Comparison of ENCODE assay signal across 12 mouse cellular contexts in genomic region chr19:56940507-56940906, GRCm38 (mm10).
DNase-seq lines count a peak whose midpoint lies in the region; ATAC-seq and TF ChIP-seq lines count a peak whose summit lies in the region.
"Had no signal": no experiment of that assay in that cellular context is flagged by ENCODE, and none has a peak within 500 bp of the region (broad histone marks: within the 10 kb centered on the region; RNA-seq: fewer than 3 reads in every experiment).

No protein-coding gene starts in this region.

- no peak overlapping the region for H3K9ac ChIP-seq in hindbrain, postnatal 0 days (replicated peaks; ENCODE audit: low read length)
- H3K9ac ChIP-seq in hindbrain, embryonic 11.5 days (ENCODE audit: low read depth, low read length): no peak overlapping the region
- H3K9ac ChIP-seq: liver, embryonic 14.5 days; stomach, embryonic 15.5 days had no signal

- no peak for TF ChIP-seq CTCF in hindbrain, postnatal 0 days (IDR thresholded peaks at IDR 0.05; ENCODE audit: low read depth)

- no peaks in the 10 kb centered on the region for H3K36me3 ChIP-seq in hindbrain, postnatal 0 days (ENCODE audit: insufficient read depth, low read length)
- H3K36me3 ChIP-seq in hindbrain, embryonic 10.5 days: no peaks in the 10 kb centered on the region
- no peaks in the 10 kb centered on the region for H3K36me3 ChIP-seq in hindbrain, embryonic 11.5 days (ENCODE audit: control insufficient read depth, insufficient read depth, low read length)
- H3K36me3 ChIP-seq: stomach, embryonic 15.5 days had no signal

- no peak for DNase-seq in hindbrain, postnatal 0 days (ENCODE audit: low spot score)
- DNase-seq in hindbrain, embryonic 10.5 days (ENCODE audit: low spot score): no peak
- DNase-seq in adipocyte (ENCODE audit: low spot score): peak; percentile 57
- DNase-seq in cerebellum, postnatal 25 days: peak; percentile 74 to 78
- peak; percentile 87 to 89 for DNase-seq in heart, postnatal 10 days
- DNase-seq in retina, embryonic 14.5 days (ENCODE audit: low spot score): no peak
- no peak for DNase-seq in thymus, adult 18-20 months
- DNase-seq in hindbrain, embryonic 11.5 days (ENCODE audit: low spot score): no peak

- no peak overlapping the region for H3K4me2 ChIP-seq in hindbrain, postnatal 0 days (ENCODE audit: low read depth, low read length)
- H3K4me2 ChIP-seq in hindbrain, embryonic 11.5 days (replicated peaks; ENCODE audit: low read depth, low read length): no peak overlapping the region
- H3K4me2 ChIP-seq: stomach, embryonic 15.5 days had no signal

- H3K9me3 ChIP-seq in hindbrain, postnatal 0 days (ENCODE audit: low read length): no peaks in the 10 kb centered on the region
- 0 out of 2 replicates have a peak, but pooled peaks cover 4% of the 10 kb centered on the region for H3K9me3 ChIP-seq in hindbrain, embryonic 10.5 days
- H3K9me3 ChIP-seq in hindbrain, embryonic 11.5 days (ENCODE audit: control insufficient read depth, low read length): no peaks in the 10 kb centered on the region
- H3K9me3 ChIP-seq: stomach, embryonic 15.5 days had no signal

- H3K27ac ChIP-seq in hindbrain, postnatal 0 days: no peak overlapping the region
- H3K27ac ChIP-seq in hindbrain, embryonic 10.5 days: no peak overlapping the region
- no peak overlapping the region for H3K27ac ChIP-seq in hindbrain, embryonic 11.5 days (ENCODE audit: low read depth, low read length)
- H3K27ac ChIP-seq: liver, embryonic 14.5 days; stomach, embryonic 15.5 days had no signal

- ATAC-seq in hindbrain, postnatal 0 days: peak; percentile 35; the same call in 1 of the 2 replicates
- no peak for ATAC-seq in hindbrain, embryonic 11.5 days (ENCODE audit: low FRiP score)
- ATAC-seq: hindbrain, embryonic 16.5 days; midbrain, embryonic 16.5 days had no signal

- no peaks in the 10 kb centered on the region for H3K4me1 ChIP-seq in hindbrain, postnatal 0 days (ENCODE audit: insufficient read depth, low read length)
- H3K4me1 ChIP-seq in hindbrain, embryonic 10.5 days (replicated peaks): peaks cover 16% of the 10 kb centered on the region
- no peaks in the 10 kb centered on the region for H3K4me1 ChIP-seq in hindbrain, embryonic 11.5 days (replicated peaks; ENCODE audit: control insufficient read depth, insufficient read depth, low read length)
- H3K4me1 ChIP-seq: stomach, embryonic 15.5 days had no signal

- intact Hi-C loops in heart, postnatal 10 days (cut with DNase I): no loop called here

- H3K27me3 ChIP-seq in hindbrain, postnatal 0 days (ENCODE audit: insufficient read depth, low read length): no peaks in the 10 kb centered on the region
- no peaks in the 10 kb centered on the region for H3K27me3 ChIP-seq in hindbrain, embryonic 10.5 days (ENCODE audit: insufficient read depth, poor library complexity, severe bottlenecking)
- no peaks in the 10 kb centered on the region for H3K27me3 ChIP-seq in hindbrain, embryonic 11.5 days (ENCODE audit: control insufficient read depth, insufficient read depth, low read length)
- H3K27me3 ChIP-seq: stomach, embryonic 15.5 days had no signal

- no peak overlapping the region for H3K4me3 ChIP-seq in hindbrain, postnatal 0 days (ENCODE audit: low read length)
- H3K4me3 ChIP-seq in hindbrain, embryonic 10.5 days: no peak overlapping the region
- H3K4me3 ChIP-seq in hindbrain, embryonic 11.5 days (ENCODE audit: low read depth, low read length): no peak overlapping the region
- H3K4me3 ChIP-seq: stomach, embryonic 15.5 days had no signal

- WGBS in hindbrain, postnatal 0 days: 75% methylated on average over 11 of the region's 11 CpGs
- 88% methylated on average over 11 of the region's 11 CpGs for WGBS in hindbrain, embryonic 10.5 days
- WGBS in hindbrain, embryonic 11.5 days: 89% methylated on average over 11 of the region's 11 CpGs

Comparison
In these comparisons a context has a peak if more than half of its experiments do, and no peak if none do; other contexts are left out.
1. DNase-seq: peak in adipocyte (single experiment), cerebellum, postnatal 25 days (2 of 2) and heart, postnatal 10 days (2 of 2); none in hindbrain, postnatal 0 days (single experiment), hindbrain, embryonic 10.5 days (single experiment), retina, embryonic 14.5 days (single experiment), thymus, adult 18-20 months (0 of 2) and hindbrain, embryonic 11.5 days (single experiment).